Mouse (Mus musculus) olfactory bulb, adult 2 months (tissue): Measurements from ENCODE around the gene Orm3.

Source experiments
- CTCF ChIP-seq: fragments of 200-500 bp; IDR thresholded peaks from 2 replicates; pipeline ENCODE4 v1.5.1; 2012; ENCODE audit warnings: low read depth, mild to moderate bottlenecking, low read length, moderate library complexity; ENCODE audit not compliant: insufficient read depth
- POLR2A ChIP-seq: fragments of 200-500 bp; IDR thresholded peaks from 2 replicates; pipeline ENCODE4 v1.6.1; 2012; ENCODE audit warnings: mild to moderate bottlenecking, low read depth, low read length, moderate library complexity; ENCODE audit not compliant: insufficient read depth

- TF ChIP-seq CTCF (no peak), POLR2A (no peak)
Measured at GRCm38 (mm10) chr4:63333403-63333802, 22.6 kb upstream of the Orm3 start.
